Mouse (Mus musculus): Measurements from ENCODE around the gene Eif4e3.

GRCm38 (mm10) chr6:99620471-99620870, 46.1 kb downstream of the Eif4e3 start:
- no peak for TF ChIP-seq CTCF (IDR thresholded peaks at IDR 0.05; ENCODE audit: insufficient read depth, low read length)
- no peak for TF ChIP-seq POLR2A (IDR thresholded peaks at IDR 0.05; ENCODE audit: borderline replicate concordance, extremely low read depth, low read depth, low read length)
